Mouse (Mus musculus) thymus, adult 18-20 months (tissue): Measurements from ENCODE around the gene Otx1.

Experiments
- DNase-seq, 2 experiments: peaks; one replicate each; pipeline ENCODE4 v3.0.0; 2022; ENCODE audit warnings: mixed read lengths in 2 of 2

Otx1 gene

GRCm38 (mm10) chr11:21999396-22000315, 3.0 kb downstream of the Otx1 start:
- DNase-seq = no peak

GRCm38 (mm10) chr11:21998141-21999047, 4.3 kb downstream of the Otx1 start:
- no peak for DNase-seq

DNA sequence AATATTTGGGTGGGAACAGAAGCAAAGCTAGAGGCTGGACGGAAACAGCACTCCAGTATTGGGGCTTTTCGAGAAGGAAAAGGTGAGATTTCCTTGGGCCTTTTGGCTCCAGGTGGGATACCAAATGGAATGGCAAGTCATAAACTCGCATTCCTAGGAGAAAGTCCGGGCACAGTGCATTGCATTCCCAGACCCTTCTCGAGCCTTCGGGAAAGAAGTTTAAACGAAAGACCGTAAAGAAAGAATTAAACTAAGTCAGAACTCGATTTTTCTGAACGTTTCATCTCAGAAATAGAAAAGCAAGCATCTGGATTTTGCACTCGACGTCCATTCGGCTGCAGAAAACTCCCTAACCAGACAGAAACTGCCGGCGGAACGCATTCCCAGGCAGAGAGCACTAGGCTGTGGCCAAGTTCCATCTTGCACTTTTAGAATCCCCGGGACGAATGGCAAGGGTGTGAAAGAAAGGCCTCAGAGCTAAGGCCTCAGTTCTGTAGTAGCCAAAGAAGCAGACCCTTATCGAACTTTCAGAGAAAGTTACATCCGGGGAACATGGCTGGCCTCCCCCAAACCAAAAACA, 5.0 kb downstream of the Otx1 start:
- DNase-seq = no peak

DNA sequence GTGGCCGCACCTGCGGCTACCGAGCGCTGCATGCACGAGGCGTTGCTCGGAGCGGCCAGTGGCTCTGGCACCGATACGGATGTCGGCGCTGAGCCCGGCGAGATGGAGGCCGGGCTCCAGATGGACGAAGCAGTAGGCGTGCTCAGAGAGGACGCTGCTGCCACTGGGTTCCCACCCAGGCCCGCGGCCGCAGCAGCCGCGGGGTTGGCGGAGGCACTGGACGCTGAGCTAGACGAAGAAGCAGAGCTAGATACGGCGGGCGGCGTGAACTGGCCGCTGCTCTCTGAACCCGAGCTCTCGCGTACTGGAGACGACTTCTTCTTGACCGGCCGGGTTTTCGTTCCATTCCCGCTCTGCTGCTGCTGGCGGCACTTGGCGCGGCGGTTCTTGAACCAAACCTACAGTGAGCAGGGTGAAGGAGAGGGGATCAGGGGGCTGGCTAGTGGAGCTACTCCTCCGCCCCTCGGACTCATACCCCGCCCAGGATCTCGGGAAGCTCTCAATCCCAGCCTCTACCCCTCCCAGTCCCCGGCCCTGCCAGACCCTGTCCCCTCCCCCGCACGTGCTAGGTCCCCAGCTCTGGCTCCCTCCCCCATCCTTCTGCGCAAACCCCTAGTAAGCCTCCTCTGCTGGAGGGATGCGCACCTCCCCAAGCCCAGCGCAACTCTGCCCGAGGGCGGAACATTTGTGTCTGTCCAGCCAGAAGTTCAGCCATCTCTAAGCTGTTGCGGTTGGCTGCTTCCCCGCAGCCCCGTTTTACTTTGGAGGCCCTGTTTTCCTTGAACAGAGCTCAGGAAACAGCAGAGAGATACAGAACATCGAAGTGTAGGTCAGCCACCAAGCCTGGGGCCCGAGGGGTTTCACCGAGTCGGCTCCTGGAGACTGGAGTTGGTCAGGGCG, 5.8 kb downstream of the Otx1 start:
- DNase-seq = no peak

DNA sequence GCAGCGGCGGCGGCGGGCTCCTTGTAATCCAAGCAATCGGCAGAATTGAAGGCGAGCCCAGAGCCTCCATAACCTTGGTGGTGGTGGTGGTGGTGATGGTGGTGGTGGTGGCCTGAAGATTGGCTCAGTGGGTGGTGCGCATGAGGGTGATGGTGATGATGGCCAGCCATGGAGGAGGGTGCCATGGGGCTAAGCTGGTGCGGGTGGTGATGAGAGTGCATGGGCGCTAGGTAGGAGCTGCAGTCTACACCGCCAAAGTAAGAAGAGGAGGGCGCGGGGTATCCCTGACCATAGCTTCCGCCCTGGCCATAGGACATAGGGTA, 6.4 kb downstream of the Otx1 start:
- DNase-seq = no peak

DNA sequence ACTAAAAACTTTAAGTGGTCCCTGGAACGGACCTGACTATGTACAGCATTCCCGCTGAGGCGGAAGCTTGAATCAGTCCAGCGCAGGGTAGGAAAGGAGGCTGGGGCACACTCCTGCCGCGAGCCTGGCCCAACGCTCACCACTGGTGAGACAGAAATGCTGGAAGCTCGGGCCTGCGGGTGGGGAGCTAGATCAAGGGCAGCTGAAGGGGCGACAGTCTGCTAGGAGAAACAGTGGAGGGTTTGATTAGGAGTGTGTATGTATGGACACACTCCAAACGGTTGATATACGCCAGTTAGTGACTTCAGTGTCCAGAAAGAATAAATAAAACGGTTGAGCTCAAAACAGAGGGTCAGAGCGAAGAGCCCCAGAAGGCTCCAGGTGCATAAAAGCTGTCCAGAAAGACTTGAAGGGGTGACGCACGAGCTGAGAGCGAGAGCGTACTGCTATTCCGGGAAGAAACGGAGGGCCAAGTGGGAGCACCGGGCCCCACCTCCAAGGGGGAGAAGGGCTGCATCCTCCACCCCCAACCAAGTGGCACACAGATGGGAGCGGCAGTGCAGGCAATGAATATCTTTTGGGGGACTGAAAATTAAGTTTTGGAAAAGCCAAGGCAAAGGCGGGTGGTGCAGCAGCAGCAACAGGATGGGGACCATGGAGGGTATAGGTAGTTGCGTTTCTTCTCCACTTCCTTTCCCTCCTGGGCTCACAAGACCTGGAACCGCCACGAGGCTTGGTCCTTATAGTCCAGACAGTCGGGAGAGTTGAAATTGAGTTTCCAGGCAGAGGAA, 7.0 kb downstream of the Otx1 start:
- DNase-seq = no peak

GRCm38 (mm10) chr11:21994377-21995370, 8.0 kb downstream of the Otx1 start:
- DNase-seq = no peak

GRCm38 (mm10) chr11:21993597-21994376, 8.9 kb downstream of the Otx1 start:
- DNase-seq = no peak

- no peak for DNase-seq
Measured at GRCm38 (mm10) chr11:21992761-21993596, 9.7 kb downstream of the Otx1 start.

DNA sequence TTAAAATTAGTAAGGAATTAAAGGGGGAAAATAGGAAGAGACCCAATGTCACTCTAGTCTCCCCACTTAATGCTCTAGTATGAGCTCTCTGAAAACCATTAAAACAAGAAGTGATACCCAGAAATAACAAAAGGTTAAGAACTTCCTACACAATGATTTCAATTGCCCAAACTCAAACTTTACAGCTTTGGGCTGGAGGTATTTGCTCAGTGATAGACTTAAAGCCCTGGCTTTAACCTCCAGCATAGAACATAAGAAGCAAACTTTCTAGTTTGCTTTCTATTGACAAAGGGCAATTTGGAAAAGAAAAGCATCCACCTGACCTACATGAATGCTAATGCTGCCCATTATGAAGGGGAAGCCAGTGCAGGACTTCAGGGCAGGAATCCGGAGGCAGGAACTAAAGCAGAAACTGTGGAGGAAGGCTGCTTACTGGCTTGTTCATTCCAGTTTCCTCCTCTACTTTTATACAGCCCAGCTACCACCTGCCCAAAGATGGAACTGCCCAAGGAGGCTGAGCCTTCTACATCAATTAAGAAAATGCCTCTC, 14.2 kb downstream of the Otx1 start:
- no peak for DNase-seq

- no peak for DNase-seq
Measured at GRCm38 (mm10) chr11:21985118-21985517, 17.6 kb downstream of the Otx1 start.

DNA sequence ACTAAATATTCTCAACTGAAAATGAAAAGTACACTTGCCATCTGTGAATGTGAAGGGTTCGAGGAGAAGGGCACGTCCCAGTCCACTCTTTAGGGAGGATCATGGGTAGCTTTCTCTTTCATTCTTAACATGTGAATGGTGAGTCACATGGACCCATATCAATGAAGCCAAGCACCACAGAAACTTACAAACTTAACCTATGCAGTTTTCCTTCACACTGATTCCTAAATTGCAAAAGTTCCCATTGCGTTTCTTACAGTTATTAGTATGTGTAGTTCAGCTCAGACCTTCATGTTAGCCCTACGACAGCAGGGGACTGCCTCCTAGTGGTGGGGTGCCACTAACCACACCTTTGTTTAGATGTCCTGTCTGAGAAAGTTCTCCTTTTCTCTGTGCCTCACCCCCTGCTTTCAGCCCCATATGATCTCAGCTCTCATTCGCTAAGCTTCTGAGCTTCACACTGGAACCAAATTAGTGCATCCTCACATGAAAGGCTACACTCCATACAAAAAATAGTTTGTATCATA, 28.6 kb downstream of the Otx1 start:
- no peak for DNase-seq

GRCm38 (mm10) chr11:21973597-21973996, 29.1 kb downstream of the Otx1 start:
- DNase-seq = no peak

GRCm38 (mm10) chr11:21968922-21969321, 33.8 kb downstream of the Otx1 start:
- no peak for DNase-seq

GRCm38 (mm10) chr11:21955167-21955566, 47.5 kb downstream of the Otx1 start:
- DNase-seq = no peak

DNA sequence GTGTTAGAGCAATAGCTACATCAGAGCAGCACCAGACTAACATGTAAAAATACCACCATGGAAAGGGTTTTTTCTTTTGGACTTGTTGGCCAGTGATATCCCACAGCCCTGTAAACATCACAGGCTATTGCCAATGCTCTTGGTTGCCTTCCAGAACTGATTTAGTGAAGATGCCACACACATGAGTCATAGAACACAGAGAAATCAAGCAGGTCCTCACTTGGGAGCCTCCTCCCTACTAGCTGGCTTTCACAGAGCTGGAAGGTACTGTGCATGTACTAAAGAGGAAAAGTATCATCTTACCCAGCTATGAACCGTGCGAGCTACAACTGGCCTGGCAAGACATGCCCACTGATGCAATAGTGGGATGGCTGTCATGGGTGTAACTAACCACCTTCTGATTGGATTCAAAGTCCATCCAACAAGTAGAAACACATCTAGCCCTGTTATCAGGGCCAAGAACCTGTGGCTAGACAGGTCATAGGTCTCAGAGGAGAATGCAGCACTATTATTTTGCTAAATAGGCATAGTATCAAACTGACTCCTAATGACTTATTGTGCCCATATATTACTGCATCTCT, 51.0 kb downstream of the Otx1 start:
- DNase-seq = no peak

GRCm38 (mm10) chr11:21950094-21950493, 52.6 kb downstream of the Otx1 start:
- no peak for DNase-seq
